Mouse (Mus musculus): ENCODE results near the gene Itpk1.

The Itpk1 gene

GRCm38 (mm10) chr12:102704457-102705198 lies at the start of gene Itpk1:
Gene Itpk1 (minus strand): TSS chr12:102704930.
- WGBS, result under 1% methylated on average over 84 of the region's 105 CpGs

GRCm38 (mm10) chr12:102748256-102748655 lies 43.5 kb upstream of the Itpk1 start:
- WGBS, result 63% methylated on average over 3 of the region's 3 CpGs

- 36% methylated on average over 6 of the region's 6 CpGs for WGBS
Measured at GRCm38 (mm10) chr12:102744839-102745238, 40.1 kb upstream of the Itpk1 start.

GRCm38 (mm10) chr12:102743589-102744574 lies 39.2 kb upstream of the Itpk1 start, which contains the start of the genes Moap1 and Tmem251:
Gene Moap1 (minus strand): TSS chr12:102743661.
Gene Tmem251 (plus strand): TSS chr12:102743762.
- WGBS, result under 1% methylated on average over 61 of the region's 63 CpGs

GRCm38 (mm10) chr12:102743036-102743588 lies 38.4 kb upstream of the Itpk1 start:
- WGBS, result under 1% methylated on average over 33 of the region's 33 CpGs

- 88% methylated on average over 7 of the region's 7 CpGs for WGBS
Measured at GRCm38 (mm10) chr12:102742056-102742455, 37.3 kb upstream of the Itpk1 start.

- WGBS, result 60% methylated on average over 3 of the region's 3 CpGs
Measured at GRCm38 (mm10) chr12:102740285-102740684, 35.6 kb upstream of the Itpk1 start.

- 67% methylated on average over 5 of the region's 5 CpGs for WGBS
Measured at GRCm38 (mm10) chr12:102739096-102739495, 34.4 kb upstream of the Itpk1 start.

GRCm38 (mm10) chr12:102733381-102733780 lies 28.7 kb upstream of the Itpk1 start:
- WGBS, result 18% methylated on average over 4 of the region's 5 CpGs

- 26% methylated on average over 16 of the region's 16 CpGs for WGBS
Measured at GRCm38 (mm10) chr12:102730798-102731619, 26.3 kb upstream of the Itpk1 start.

GRCm38 (mm10) chr12:102729855-102730797 lies 25.4 kb upstream of the Itpk1 start:
- 49% methylated on average over 26 of the region's 26 CpGs for WGBS

- 46% methylated on average over 7 of the region's 7 CpGs for WGBS
Measured at GRCm38 (mm10) chr12:102725761-102726175, 21.0 kb upstream of the Itpk1 start.

- WGBS, result 90% methylated on average over 6 of the region's 6 CpGs
Measured at GRCm38 (mm10) chr12:102725146-102725545, 20.4 kb upstream of the Itpk1 start.

GRCm38 (mm10) chr12:102723861-102724260 lies 19.1 kb upstream of the Itpk1 start:
- WGBS, result 33% methylated on average over 6 of the region's 6 CpGs

GRCm38 (mm10) chr12:102722966-102723365 lies 18.2 kb upstream of the Itpk1 start:
- WGBS, result 79% methylated on average over 8 of the region's 8 CpGs

- 59% methylated on average over 11 of the region's 11 CpGs for whole genome bisulfite sequencing
Measured at GRCm38 (mm10) chr12:102722451-102722850, 17.7 kb upstream of the Itpk1 start.

GRCm38 (mm10) chr12:102719552-102720315 lies 15.0 kb upstream of the Itpk1 start:
- 16% methylated on average over 13 of the region's 13 CpGs for WGBS

- WGBS, result 92% methylated on average over 10 of the region's 10 CpGs
Measured at GRCm38 (mm10) chr12:102714654-102715395, 10.1 kb upstream of the Itpk1 start.

All from cerebral cortex, adult 2 months (tissue).